Mouse (Mus musculus): Measurements from ENCODE around the gene Cnnm2.

- no peak for TF ChIP-seq CTCF (IDR thresholded peaks at IDR 0.05; ENCODE audit: insufficient read depth, low read depth, low read length)
- no peak for TF ChIP-seq POLR2A (IDR thresholded peaks at IDR 0.05; ENCODE audit: insufficient read depth, low read depth, low read length)
These were observed 2.0 kb downstream of the Cnnm2 start for GRCm38 (mm10) chr19:46763356-46763755.

Measured in olfactory bulb, adult 2 months (tissue).